Mouse (Mus musculus): ENCODE data around the gene Prr14l.

GRCm38 (mm10) chr5:32836976-32837375, 17.1 kb downstream of the Prr14l start:
- TF ChIP-seq CHD2 (IDR thresholded peaks at IDR 0.05; ENCODE audit: low read depth, low read length) (no peak), ZNF384 (IDR thresholded peaks at IDR 0.05; ENCODE audit: low read depth, low read length) (no peak), ZC3H11A (IDR thresholded peaks at IDR 0.05; ENCODE audit: borderline replicate concordance, low read depth, low read length) (no peak)

Data from ES-E14 (cell line).